Mouse (Mus musculus) ES-E14 (cell line): ENCODE measurements around the gene Ap1ar. TPM values are rescaled to one million over a fixed set of nuclear protein-coding genes. Genes with fewer than 3 reads are reported as not detected.

ENCODE experiments used
- DNase-seq: peaks from one replicate; pipeline ENCODE4 v3.0.0-alpha.2; 2013; ENCODE audit warnings: low read depth, low spot score
- H3K27ac ChIP-seq: 2 replicates; pipeline ENCODE4 v1.5.1; 2012; ENCODE audit warnings: low read depth, mild to moderate bottlenecking, low read length, moderate library complexity, mixed read lengths; ENCODE audit not compliant: poor library complexity, insufficient read depth, severe bottlenecking
- H3K36me3 ChIP-seq: 2 replicates; pipeline ENCODE4 v1.6.1; 2012; ENCODE audit warnings: mild to moderate bottlenecking, low read length, moderate library complexity, mixed read lengths; ENCODE audit not compliant: control insufficient read depth, poor library complexity, insufficient read depth, severe bottlenecking
- H3K4me1 ChIP-seq, 2 experiments: fragments of 150-350 bp in 1 of 2; sonication (generic) in 1 of 2; 2 replicates each; pipeline ENCODE4 v1.6.1; 2012; ENCODE audit warnings: low read length in 2 of 2, mild to moderate bottlenecking in 1 of 2, mixed read lengths in 1 of 2; ENCODE audit not compliant: control insufficient read depth in 2 of 2, insufficient read depth in 2 of 2, poor library complexity in 1 of 2
- H3K4me3 ChIP-seq, 2 experiments: fragments of 150-350 bp in 1 of 2; sonication (generic) in 1 of 2; 2 replicates each; pipeline ENCODE4 v1.5.1; 2012; ENCODE audit warnings: low read length in 2 of 2, low read depth in 1 of 2, mild to moderate bottlenecking in 1 of 2, mixed read lengths in 1 of 2; ENCODE audit not compliant: insufficient read depth in 1 of 2, poor library complexity in 1 of 2, severe bottlenecking in 1 of 2
- H3K9ac ChIP-seq: 2 replicates; pipeline ENCODE4 v1.6.1; 2012; ENCODE audit warnings: low read depth, mild to moderate bottlenecking, low read length, mixed read lengths; ENCODE audit not compliant: poor library complexity, insufficient read depth, severe bottlenecking
- H3K9me3 ChIP-seq: fragments of 150-350 bp; sonication (generic); 2 replicates; pipeline ENCODE4 v1.6.1; 2012; ENCODE audit warnings: low read depth, mild to moderate bottlenecking, low read length; ENCODE audit not compliant: control insufficient read depth, insufficient read depth
- CHD2 ChIP-seq: IDR thresholded peaks from 2 replicates; pipeline ENCODE4 v1.6.1; 2014; ENCODE audit warnings: mild to moderate bottlenecking, low read depth, low read length, inconsistent platforms
- HCFC1 ChIP-seq: IDR thresholded peaks from 2 replicates; pipeline ENCODE4 v1.6.1; 2012; ENCODE audit warnings: low read length, inconsistent platforms, borderline replicate concordance; ENCODE audit not compliant: insufficient read depth
- MAFK ChIP-seq: IDR thresholded peaks from 2 replicates; pipeline ENCODE4 v1.6.1; 2014; ENCODE audit warnings: mild to moderate bottlenecking, low read depth, low read length, inconsistent platforms; ENCODE audit not compliant: insufficient read depth
- ZC3H11A ChIP-seq: IDR thresholded peaks from 2 replicates; pipeline ENCODE4 v1.6.1; 2012; ENCODE audit warnings: low read depth, mild to moderate bottlenecking, inconsistent platforms, low read length, borderline replicate concordance
- ZNF384 ChIP-seq: IDR thresholded peaks from 2 replicates; pipeline ENCODE4 v1.6.1; 2012; ENCODE audit warnings: low read depth, low read length, inconsistent platforms
- in situ Hi-C, 2 experiments: fragments of 600-800 bp; cut with MboI; formaldehyde crosslinking; loops; one replicate each; pipeline ENCODE4 v1.15.1; 2025; ENCODE audit warnings: low sequenced_read_pairs in 2 of 2, inconsistent platforms in 1 of 2; ENCODE audit not compliant: unreplicated experiment in 2 of 2
- total RNA-seq: library from RNA; depleted of rRNA; stranded (reverse); fragments of 300-350 nt; gene quantifications from 2 replicates; pipeline ENCODE4 v1.2.3, GENCODE M21; 2012

Ap1ar gene
- total RNA-seq, 1 experiment, result 48.1 TPM

- DNase-seq, result no peak
- in situ Hi-C loops, result no loop called here
- TF ChIP-seq ZNF384, result no peak
- TF ChIP-seq ZC3H11A, result no peak
- TF ChIP-seq CHD2, result no peak
- no peak for TF ChIP-seq HCFC1
- TF ChIP-seq MAFK, result no peak
Measured at GRCm38 (mm10) chr3:127801162-127801561, 36.2 kb downstream of the Ap1ar start.

GRCm38 (mm10) chr3:127796271-127796670, 41.1 kb downstream of the Ap1ar start:
- H3K36me3 ChIP-seq, result no peaks in the 10 kb centered on the region
- in situ Hi-C loops, result no loop called here
- DNase-seq, result no peak
- TF ChIP-seq ZC3H11A (no peak), HCFC1 (no peak), ZNF384 (no peak), CHD2 (no peak), MAFK (no peak)
- H3K27ac ChIP-seq, result no peak overlapping the region
- no peak overlapping the region for H3K4me3 ChIP-seq
- no peak overlapping the region for H3K9ac ChIP-seq
- H3K4me1 ChIP-seq, result no peaks in the 10 kb centered on the region
- no peaks in the 10 kb centered on the region for H3K9me3 ChIP-seq

More at GRCm38 (mm10) chr3:127801162-127801561, 36.2 kb downstream of the Ap1ar start:
- Histone ChIP-seq H3K4me1 (no peaks in the 10 kb centered on the region), H3K27ac (no peak overlapping the region), H3K9me3 (no peaks in the 10 kb centered on the region), H3K36me3 (0 out of 2 replicates have a peak, but pooled peaks cover under 1% of the 10 kb centered on the region), H3K9ac (no peak overlapping the region), H3K4me3 (no peak overlapping the region)

- in situ Hi-C loops, result no loop called here
- Histone ChIP-seq H3K4me1 (no peaks in the 10 kb centered on the region), H3K9me3 (no peaks in the 10 kb centered on the region), H3K9ac (no peak overlapping the region), H3K4me3 (no peak overlapping the region), H3K36me3 (no peaks in the 10 kb centered on the region), H3K27ac (no peak overlapping the region)
- TF ChIP-seq ZC3H11A, result no peak
- TF ChIP-seq CHD2, result no peak
- TF ChIP-seq ZNF384, result no peak
- TF ChIP-seq MAFK, result no peak
- no peak for DNase-seq
Measured at GRCm38 (mm10) chr3:127795762-127796161, 41.6 kb downstream of the Ap1ar start.

GRCm38 (mm10) chr3:127793022-127793421, 44.3 kb downstream of the Ap1ar start:
- no peak overlapping the region for H3K4me3 ChIP-seq
- no peaks in the 10 kb centered on the region for H3K9me3 ChIP-seq
- DNase-seq, result no peak
- no peaks in the 10 kb centered on the region; a peak in 1 of 4 replicates for H3K4me1 ChIP-seq
- no peaks in the 10 kb centered on the region for H3K36me3 ChIP-seq
- no peak overlapping the region for H3K27ac ChIP-seq
- H3K9ac ChIP-seq, result no peak overlapping the region
- no peak for TF ChIP-seq MAFK
- TF ChIP-seq ZNF384, result no peak
- no peak for TF ChIP-seq CHD2
- TF ChIP-seq HCFC1, result no peak
- no peak for TF ChIP-seq ZC3H11A
- in situ Hi-C loops, result no loop called here

GRCm38 (mm10) chr3:127791595-127792561, 45.4 kb downstream of the Ap1ar start:
- H3K9ac ChIP-seq, result no peak overlapping the region
- no peak overlapping the region for H3K27ac ChIP-seq
- no peak for TF ChIP-seq CHD2
- TF ChIP-seq HCFC1, result no peak
- H3K4me1 ChIP-seq, result no peaks in the 10 kb centered on the region; a peak in 1 of 4 replicates
- no peak overlapping the region for H3K4me3 ChIP-seq
- H3K36me3 ChIP-seq, result no peaks in the 10 kb centered on the region
- in situ Hi-C loops, result no loop called here
- H3K9me3 ChIP-seq, result no peaks in the 10 kb centered on the region
- no peak for DNase-seq
